Mouse (Mus musculus) intestine, embryonic 14.5 days (tissue): ENCODE data around the gene Prkce. TPM values are rescaled to one million over a fixed set of nuclear protein-coding genes. Genes with fewer than 3 reads are reported as not detected.

Experiments
- ATAC-seq: fragments of 200-750 bp; cut with Nextera tagmentation; replicated peaks from 2 replicates; pipeline ENCODE4 v1.8.0; 2017; ENCODE audit warnings: low read depth, moderate number of reproducible peaks, moderate TSS enrichment, moderate library complexity; ENCODE audit not compliant: low FRiP score, low TSS enrichment
- DNase-seq: peaks from one replicate; pipeline ENCODE4 v3.0.0-alpha.2; 2018; ENCODE audit warnings: low spot score
- H3K27ac ChIP-seq: fragments of 300-500 bp; sonication (generic); 2 replicates; pipeline ENCODE4 v1.5.1; 2014; ENCODE audit warnings: low read depth, mild to moderate bottlenecking, control low read depth
- H3K27me3 ChIP-seq: fragments of 300-500 bp; sonication (generic); replicated peaks from 2 replicates; pipeline ENCODE4 v1.6.1; 2014; ENCODE audit warnings: low read length, control low read depth; ENCODE audit not compliant: control insufficient read depth, insufficient read depth
- H3K36me3 ChIP-seq: fragments of 300-500 bp; sonication (generic); 2 replicates; pipeline ENCODE4 v1.6.1; 2014; ENCODE audit warnings: low read length, control low read depth; ENCODE audit not compliant: control insufficient read depth, insufficient read depth
- H3K4me1 ChIP-seq: fragments of 300-500 bp; sonication (generic); replicated peaks from 2 replicates; pipeline ENCODE4 v1.6.1; 2014; ENCODE audit warnings: low read length, control low read depth, mixed read lengths; ENCODE audit not compliant: control insufficient read depth, insufficient read depth
- H3K4me2 ChIP-seq: fragments of 300-500 bp; sonication (generic); 2 replicates; pipeline ENCODE4 v1.6.1; 2014; ENCODE audit warnings: low read length
- H3K4me3 ChIP-seq: fragments of 300-500 bp; sonication (generic); 2 replicates; pipeline ENCODE4 v1.5.1; 2014; ENCODE audit warnings: low read depth, low read length, control low read depth, mixed read lengths
- H3K9ac ChIP-seq: fragments of 300-500 bp; sonication (generic); 2 replicates; pipeline ENCODE4 v1.6.1; 2014; ENCODE audit warnings: mild to moderate bottlenecking, low read length
- H3K9me3 ChIP-seq: fragments of 300-500 bp; sonication (generic); 2 replicates; pipeline ENCODE4 v1.6.1; 2016; ENCODE audit warnings: low read length, control low read depth; ENCODE audit not compliant: control insufficient read depth
- WGBS: fragments of 180-500 bp; shearing (Covaris S2); extraction: QIAGEN DNeasy Blood & Tissue Kit; methylation state at CpG from one replicate; pipeline ENCODE4 v1.1.7; 2014; 5-methylcytosine and 5-hydroxymethylcytosine counted together
- polyA plus RNA-seq: library from polyadenylated mRNA; unstranded; fragments of >200 nt; fragmentation: Nextera tagmentation; extraction: Ambion mirVana; gene quantifications from 2 replicates; pipeline ENCODE4 v1.2.1, GENCODE M21; 2014

The Prkce gene
- polyA plus RNA-seq, 1 experiment from 2014 or later: 7.5 TPM

DNA sequence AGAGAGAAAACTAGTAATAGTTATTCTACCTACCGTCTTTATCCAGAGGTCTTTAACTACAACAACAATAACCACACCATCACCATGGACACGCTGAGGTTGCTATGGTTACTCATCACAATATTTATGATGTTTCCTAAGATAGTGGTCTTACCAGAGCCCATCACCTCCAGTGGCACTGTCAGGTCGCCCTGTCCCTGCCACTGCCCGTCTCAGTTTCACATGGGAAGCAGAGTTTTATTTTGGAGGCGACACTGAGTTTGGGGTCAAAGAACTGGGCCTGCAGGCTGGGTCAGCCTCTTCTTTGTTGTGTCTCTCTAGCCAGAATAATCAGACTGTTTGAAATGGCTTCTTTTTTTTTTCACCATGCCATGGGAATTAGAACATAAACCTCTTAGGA is 402.9 kb downstream of the Prkce start:
- 66% methylated on average over 5 of the region's 5 CpGs for WGBS
- H3K4me3 ChIP-seq: no peak overlapping the region

DNA sequence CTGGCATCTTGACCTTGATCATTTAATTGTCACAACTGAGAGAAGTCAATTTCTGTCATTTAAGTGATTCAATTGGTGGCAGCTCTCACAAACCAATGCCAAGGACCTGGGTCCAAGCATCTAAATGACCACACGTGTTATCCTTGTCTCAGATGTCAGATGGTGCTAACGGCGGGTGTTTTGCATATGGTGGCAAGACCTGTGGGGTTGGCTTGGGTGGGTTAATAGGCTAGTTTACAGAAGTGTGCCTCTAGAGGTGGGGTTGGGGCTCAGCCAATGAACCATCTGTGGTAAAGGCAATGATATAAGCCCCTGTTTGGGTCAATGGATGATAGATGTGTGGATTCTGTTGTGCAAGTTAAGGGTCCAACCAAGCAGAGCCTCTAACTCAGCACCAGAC is 403.7 kb downstream of the Prkce start:
- Histone ChIP-seq H3K27ac (no peak overlapping the region), H3K4me3 (no peak overlapping the region), H3K4me2 (no peak overlapping the region), H3K4me1 (no peaks in the 10 kb centered on the region), H3K27me3 (no peaks in the 10 kb centered on the region), H3K9ac (no peak overlapping the region), H3K36me3 (no peaks in the 10 kb centered on the region), H3K9me3 (no peaks in the 10 kb centered on the region)
- DNase-seq: no peak
- no peak for ATAC-seq
- 98% methylated on average over 3 of the region's 3 CpGs for WGBS

More for the DNA sequence above, 402.9 kb downstream of the Prkce start:
- no peak for ATAC-seq
- Histone ChIP-seq H3K4me1 (no peaks in the 10 kb centered on the region), H3K9me3 (no peaks in the 10 kb centered on the region), H3K36me3 (no peaks in the 10 kb centered on the region), H3K27me3 (no peaks in the 10 kb centered on the region), H3K9ac (no peak overlapping the region), H3K4me2 (no peak overlapping the region), H3K27ac (no peak overlapping the region)
- DNase-seq: no peak

DNA sequence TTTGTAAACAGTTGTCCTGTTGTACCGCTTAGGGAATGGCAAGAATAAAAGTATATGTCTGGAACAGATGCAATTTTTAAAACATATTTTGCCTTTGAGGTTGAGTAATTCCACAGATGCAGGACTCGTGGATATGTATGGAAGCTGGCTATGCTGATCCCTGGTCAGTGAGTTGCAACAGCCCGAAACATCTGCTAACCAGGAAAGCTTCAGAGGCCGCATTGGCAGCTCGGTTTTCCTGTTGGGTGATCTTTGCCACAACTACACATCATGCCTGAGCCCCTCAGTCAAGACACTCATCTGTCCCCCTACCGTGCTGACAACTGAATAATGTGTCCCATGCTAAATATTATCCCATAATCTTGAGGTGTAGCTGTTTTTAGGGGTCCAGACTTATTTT is 404.6 kb downstream of the Prkce start:
- Histone ChIP-seq H3K27ac (no peak overlapping the region), H3K4me1 (no peaks in the 10 kb centered on the region)
- WGBS: 50% methylated on average over 6 of the region's 6 CpGs

DNA sequence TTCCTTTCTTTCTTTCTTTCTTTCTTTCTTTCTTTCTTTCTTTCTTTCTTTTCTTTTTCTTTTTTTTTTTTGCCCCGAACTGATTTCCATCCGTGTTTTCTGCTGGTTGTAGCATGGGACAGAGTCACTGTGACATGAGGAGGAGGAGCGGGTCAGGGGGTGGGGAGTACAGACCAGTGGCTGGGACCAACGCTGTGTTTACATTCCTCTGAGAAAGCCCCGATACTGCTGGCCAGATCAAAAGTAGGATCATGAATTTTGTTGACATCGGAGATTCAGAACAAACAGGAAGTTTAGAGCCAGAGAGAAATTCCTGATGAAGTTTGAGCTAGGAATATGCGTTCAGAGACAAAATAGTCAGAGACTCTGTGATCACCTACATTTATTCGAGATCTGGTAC is 405.0 kb downstream of the Prkce start:
- H3K27ac ChIP-seq: no peak overlapping the region
- WGBS: 26% methylated on average over 8 of the region's 8 CpGs
- DNase-seq: no peak

More for the DNA sequence above, 404.6 kb downstream of the Prkce start:
- Histone ChIP-seq H3K9me3 (no peaks in the 10 kb centered on the region), H3K27me3 (no peaks in the 10 kb centered on the region), H3K4me2 (no peak overlapping the region), H3K4me3 (no peak overlapping the region), H3K36me3 (no peaks in the 10 kb centered on the region), H3K9ac (no peak overlapping the region)
- DNase-seq (no peak), ATAC-seq (no peak)

DNA sequence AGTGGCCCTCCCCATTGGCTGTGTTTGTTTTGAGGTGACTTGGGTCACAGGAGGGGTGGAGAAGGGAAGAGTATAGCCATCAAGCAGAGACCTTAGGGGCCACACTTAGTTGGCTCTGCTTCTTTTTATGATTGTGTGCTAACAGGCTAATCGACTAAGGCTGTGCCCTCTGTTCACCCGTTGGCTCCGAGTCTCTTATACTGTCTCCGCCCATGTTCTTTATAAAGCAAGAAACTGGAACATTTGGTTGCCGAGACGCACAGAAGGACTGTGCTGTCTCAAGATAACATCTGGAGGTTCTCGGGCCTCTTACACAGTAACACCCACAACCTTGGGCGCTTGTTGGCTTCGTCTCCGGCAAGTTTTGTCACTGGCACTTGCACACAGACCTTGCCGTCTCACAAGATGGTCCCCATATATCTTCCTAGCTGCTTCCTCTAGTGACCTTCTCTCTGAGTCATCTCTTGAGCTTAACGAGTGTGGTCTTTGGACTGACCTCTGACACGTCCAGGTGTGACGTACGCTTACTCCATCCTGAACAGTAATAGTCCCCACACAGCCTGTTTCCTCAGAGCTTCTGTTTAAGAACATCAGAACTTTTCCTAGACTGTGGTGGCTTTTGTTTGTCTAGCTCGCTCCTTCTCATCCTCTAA is 406.1 kb downstream of the Prkce start:
- Histone ChIP-seq H3K4me3 (no peak overlapping the region), H3K27me3 (no peaks in the 10 kb centered on the region), H3K27ac (no peak overlapping the region), H3K36me3 (no peaks in the 10 kb centered on the region), H3K9ac (no peak overlapping the region), H3K4me2 (no peak overlapping the region), H3K9me3 (no peaks in the 10 kb centered on the region), H3K4me1 (no peaks in the 10 kb centered on the region)
- DNase-seq: no peak
- WGBS: 72% methylated on average over 16 of the region's 16 CpGs
- ATAC-seq: no peak

More for the DNA sequence above, 405.0 kb downstream of the Prkce start:
- H3K36me3 ChIP-seq: no peaks in the 10 kb centered on the region
- H3K4me3 ChIP-seq: no peak overlapping the region
- H3K9ac ChIP-seq: no peak overlapping the region
- no peaks in the 10 kb centered on the region for H3K27me3 ChIP-seq
- no peak for ATAC-seq
- no peaks in the 10 kb centered on the region for H3K4me1 ChIP-seq
- H3K9me3 ChIP-seq: no peaks in the 10 kb centered on the region
- no peak overlapping the region for H3K4me2 ChIP-seq

DNA sequence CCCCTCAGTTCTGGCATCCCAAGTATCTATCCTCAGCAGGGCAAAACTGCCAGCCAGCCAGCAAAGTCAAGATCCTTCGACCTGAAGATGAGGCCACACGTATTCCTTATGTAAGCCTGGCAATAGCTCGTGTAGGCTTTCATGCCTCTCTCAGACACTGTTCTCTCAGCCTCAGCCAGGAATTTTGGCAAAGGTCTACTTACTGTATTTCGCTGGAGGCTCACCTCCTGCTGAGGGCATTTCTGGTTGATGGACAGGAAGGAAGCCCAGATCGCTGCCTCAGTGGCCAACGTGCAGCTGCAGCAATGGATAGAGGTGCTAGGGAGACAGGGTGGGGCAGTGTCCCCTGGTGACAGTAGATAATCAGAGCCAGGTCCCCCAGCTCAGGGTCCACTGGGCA is 413.1 kb downstream of the Prkce start:
- H3K9ac ChIP-seq: no peak overlapping the region
- no peak overlapping the region for H3K4me3 ChIP-seq
- 0 out of 2 replicates have a peak, but pooled peaks cover 4% of the 10 kb centered on the region for H3K9me3 ChIP-seq
- ATAC-seq (no peak), DNase-seq (no peak)
- no peaks in the 10 kb centered on the region for H3K4me1 ChIP-seq
- no peaks in the 10 kb centered on the region for H3K36me3 ChIP-seq
- no peaks in the 10 kb centered on the region for H3K27me3 ChIP-seq
- 80% methylated on average over 6 of the region's 6 CpGs for WGBS
- no peak overlapping the region for H3K4me2 ChIP-seq
- no peak overlapping the region for H3K27ac ChIP-seq

DNA sequence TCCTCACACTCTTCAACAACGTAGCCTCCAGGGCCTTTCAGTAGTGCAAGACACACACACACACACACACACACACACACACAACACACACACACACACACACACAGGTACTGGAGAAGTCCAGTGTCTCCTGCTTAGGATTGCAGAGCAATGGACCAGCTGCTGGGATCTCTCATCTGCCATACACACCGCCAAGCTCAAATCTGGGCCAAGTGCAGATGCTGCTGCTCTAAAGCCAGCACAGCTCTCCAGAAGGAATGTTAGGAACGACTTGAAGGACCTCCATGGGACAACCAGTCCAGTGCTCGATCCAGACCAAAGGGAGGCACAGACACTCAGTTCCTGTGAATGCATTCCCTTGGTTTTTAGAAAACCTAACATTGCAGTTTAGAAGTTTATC is 414.8 kb downstream of the Prkce start:
- no peaks in the 10 kb centered on the region for H3K36me3 ChIP-seq
- 61% methylated on average over 4 of the region's 4 CpGs for WGBS

DNA sequence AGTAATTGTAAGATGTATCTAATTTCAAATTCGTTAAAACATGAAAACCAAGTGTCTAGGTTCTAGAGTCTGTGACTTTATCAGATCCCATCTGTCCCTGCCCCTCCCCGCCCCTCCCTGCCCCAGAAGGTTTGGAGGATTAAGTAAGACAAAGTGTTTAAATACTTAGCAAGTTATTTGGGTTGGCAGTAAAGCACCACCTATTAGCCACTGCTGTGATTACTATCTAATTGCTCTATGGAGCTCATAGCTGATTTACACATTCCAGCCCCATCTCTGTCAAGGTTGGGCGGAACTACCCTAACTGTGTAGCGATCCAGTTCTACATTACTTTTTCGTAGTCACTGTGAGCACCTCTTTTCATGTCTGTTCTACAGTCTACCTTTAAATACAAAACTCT is 418.9 kb downstream of the Prkce start:
- DNase-seq: no peak
- WGBS: 77% methylated on average over 5 of the region's 5 CpGs
- Histone ChIP-seq H3K4me1 (no peaks in the 10 kb centered on the region), H3K36me3 (no peaks in the 10 kb centered on the region), H3K27me3 (no peaks in the 10 kb centered on the region), H3K27ac (no peak overlapping the region), H3K4me3 (no peak overlapping the region), H3K4me2 (no peak overlapping the region), H3K9ac (no peak overlapping the region), H3K9me3 (no peaks in the 10 kb centered on the region)
- ATAC-seq: no peak

More for the DNA sequence above, 414.8 kb downstream of the Prkce start:
- Histone ChIP-seq H3K9ac (no peak overlapping the region), H3K27me3 (no peaks in the 10 kb centered on the region), H3K27ac (no peak overlapping the region), H3K9me3 (0 out of 2 replicates have a peak, but pooled peaks cover 4% of the 10 kb centered on the region), H3K4me2 (no peak overlapping the region), H3K4me1 (no peaks in the 10 kb centered on the region), H3K4me3 (no peak overlapping the region)
- no peak for DNase-seq
- no peak for ATAC-seq

DNA sequence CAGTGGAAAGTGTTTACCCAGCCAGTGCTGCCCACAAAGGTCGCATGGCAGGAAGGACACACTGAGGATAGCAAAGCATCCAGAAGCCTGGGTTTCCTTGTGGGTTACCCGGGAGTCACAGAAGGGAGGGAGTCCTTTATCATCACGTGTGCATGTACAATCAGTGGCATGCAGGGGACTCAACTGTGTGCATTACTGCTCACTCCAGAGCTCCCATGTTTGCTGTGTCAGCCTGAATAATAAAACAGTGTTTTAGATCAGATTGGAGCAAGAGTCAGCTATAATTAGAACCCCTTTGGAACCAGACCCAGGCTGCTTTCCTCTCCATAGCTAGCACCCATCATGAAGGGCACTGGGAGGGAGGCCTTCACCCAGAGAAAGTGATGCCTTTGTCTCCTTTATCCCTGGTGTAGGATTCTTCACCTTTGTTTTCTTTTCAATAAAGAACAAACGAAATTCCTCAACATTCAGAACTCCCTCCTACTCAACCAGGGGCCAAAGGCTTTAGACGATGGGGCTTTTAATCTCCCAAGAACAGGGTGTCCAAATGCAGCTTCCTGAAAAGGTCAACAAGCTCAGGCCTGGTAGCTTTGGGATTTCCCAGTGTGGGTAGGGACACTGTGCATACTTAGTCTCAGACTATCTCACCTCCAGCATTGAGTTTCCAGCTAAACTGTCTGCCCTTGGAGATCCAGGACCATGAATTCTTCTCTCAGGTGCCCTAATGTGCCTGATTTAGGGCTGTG is 421.3 kb downstream of the Prkce start:
- no peaks in the 10 kb centered on the region for H3K4me1 ChIP-seq
- no peak for DNase-seq
- H3K4me2 ChIP-seq: no peak overlapping the region
- WGBS: 65% methylated on average over 5 of the region's 5 CpGs
- ATAC-seq: no peak
- H3K27me3 ChIP-seq: no peaks in the 10 kb centered on the region
- no peak overlapping the region for H3K9ac ChIP-seq
- no peaks in the 10 kb centered on the region for H3K36me3 ChIP-seq
- no peaks in the 10 kb centered on the region for H3K9me3 ChIP-seq
- no peak overlapping the region for H3K4me3 ChIP-seq
- no peak overlapping the region for H3K27ac ChIP-seq
